ENCODE assay signal across 10 mouse cellular contexts in the genomic region with DNA sequence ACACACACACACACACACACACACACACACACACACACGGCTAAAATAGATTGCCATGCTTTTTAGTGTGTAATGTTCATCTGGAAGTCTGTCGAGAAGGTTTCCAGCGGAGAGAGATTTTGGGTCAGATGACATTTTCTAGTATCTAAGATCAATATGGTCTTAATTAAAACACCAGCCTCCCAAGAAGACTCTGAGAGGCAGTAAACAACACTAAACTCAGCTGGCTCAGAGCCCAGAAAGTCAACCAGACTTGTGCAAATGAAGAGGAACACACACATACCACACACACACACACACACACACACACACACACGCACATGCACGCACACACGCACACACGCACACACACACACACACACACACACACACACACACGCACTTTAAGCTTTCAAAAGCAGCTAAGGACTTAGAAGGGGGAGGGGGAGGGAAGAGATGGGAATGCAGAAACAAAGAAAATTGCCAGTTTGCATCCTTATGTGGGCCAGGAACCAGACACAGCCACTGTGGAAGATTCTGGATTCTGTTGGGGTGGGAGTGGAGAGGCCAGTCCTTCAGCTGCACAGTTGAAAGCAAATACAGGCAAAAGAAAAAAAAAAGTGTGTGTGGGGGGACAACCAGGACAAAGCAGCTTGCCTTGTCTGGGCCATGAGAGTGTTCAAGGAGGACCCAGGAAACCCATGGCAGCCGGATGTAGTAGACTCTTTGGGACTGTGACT.
A peak's percentile ranks its signal among the peaks of the same experiment; 100 is the strongest.
DNase-seq lines count a peak whose midpoint lies in the region; ATAC-seq and TF ChIP-seq lines count a peak whose summit lies in the region.
"Had no signal": no experiment of that assay in that cellular context is flagged by ENCODE, and none has a peak within 500 bp of the region (broad histone marks: within the 10 kb centered on the region; RNA-seq: fewer than 3 reads in every experiment).

No protein-coding gene starts in this region.

- 57% methylated on average over 9 of the region's 9 CpGs for WGBS in intestine, embryonic 14.5 days
- WGBS in intestine, postnatal 0 days = 60% methylated on average over 9 of the region's 9 CpGs
- WGBS in midbrain, embryonic 13.5 days = 85% methylated on average over 7 of the region's 9 CpGs

- no peak overlapping the region for H3K4me2 ChIP-seq in intestine, embryonic 14.5 days (ENCODE audit: low read length)
- no peak overlapping the region for H3K4me2 ChIP-seq in intestine, postnatal 0 days (replicated peaks; ENCODE audit: low read depth)
- no peak overlapping the region for H3K4me2 ChIP-seq in midbrain, embryonic 13.5 days (replicated peaks)

- H3K27me3 ChIP-seq in intestine, embryonic 14.5 days (replicated peaks; ENCODE audit: control insufficient read depth, insufficient read depth, low read length) = no peaks in the 10 kb centered on the region
- no peaks in the 10 kb centered on the region for H3K27me3 ChIP-seq in intestine, postnatal 0 days (replicated peaks; ENCODE audit: control insufficient read depth, insufficient read depth, low read length)
- H3K27me3 ChIP-seq in midbrain, embryonic 13.5 days = no peaks in the 10 kb centered on the region
- H3K27me3 ChIP-seq: megakaryocyte, embryonic 14.5 days had no signal

- H3K4me3 ChIP-seq in intestine, embryonic 14.5 days (ENCODE audit: low read depth, low read length) = no peak overlapping the region
- no peak overlapping the region for H3K4me3 ChIP-seq in intestine, postnatal 0 days (ENCODE audit: low read depth, low read length)
- no peak overlapping the region for H3K4me3 ChIP-seq in midbrain, embryonic 13.5 days (replicated peaks)
- H3K4me3 ChIP-seq: megakaryocyte, embryonic 14.5 days had no signal

- no peak for DNase-seq in intestine, embryonic 14.5 days (ENCODE audit: low spot score)
- DNase-seq in brain, adult 2 months (ENCODE audit: low read depth, low spot score) = peak; percentile 71
- peak; percentile 55 for DNase-seq in gastrocnemius, postnatal 10 days
- peak; percentile 49 for DNase-seq in lung, postnatal 14 days
- DNase-seq in Muller cell, postnatal 12 days (ENCODE audit: inconsistent ontology term) = no peak
- DNase-seq in heart, postnatal 36 days = no peak

- H3K9me3 ChIP-seq in intestine, embryonic 14.5 days (ENCODE audit: control insufficient read depth, low read length) = 0 out of 2 replicates have a peak, but pooled peaks cover 4% of the 10 kb centered on the region
- no peaks in the 10 kb centered on the region for H3K9me3 ChIP-seq in intestine, postnatal 0 days (ENCODE audit: control insufficient read depth)
- no peaks in the 10 kb centered on the region for H3K9me3 ChIP-seq in midbrain, embryonic 13.5 days
- H3K9me3 ChIP-seq: G1E had no signal

- H3K36me3 ChIP-seq in intestine, embryonic 14.5 days (ENCODE audit: control insufficient read depth, insufficient read depth, low read length) = no peaks in the 10 kb centered on the region
- no peaks in the 10 kb centered on the region for H3K36me3 ChIP-seq in intestine, postnatal 0 days (ENCODE audit: control insufficient read depth, insufficient read depth)
- H3K36me3 ChIP-seq in midbrain, embryonic 13.5 days = no peaks in the 10 kb centered on the region
- H3K36me3 ChIP-seq: G1E had no signal

- ATAC-seq in intestine, embryonic 14.5 days (replicated peaks; ENCODE audit: low FRiP score, low TSS enrichment, low read depth) = no peak
- ATAC-seq in intestine, postnatal 0 days = no peak
- ATAC-seq in midbrain, embryonic 13.5 days = no peak

- TF ChIP-seq CTCF in intestine, postnatal 0 days (IDR thresholded peaks at IDR 0.05; ENCODE audit: low read depth) = no peak

- peak overlapping the region; percentile 74 for H3K27ac ChIP-seq in intestine, embryonic 14.5 days (ENCODE audit: low read depth)
- H3K27ac ChIP-seq in intestine, postnatal 0 days (ENCODE audit: low read depth, low read length) = no peak overlapping the region
- no peak overlapping the region for H3K27ac ChIP-seq in midbrain, embryonic 13.5 days

- intact Hi-C loops in heart, postnatal 36 days (cut with DNase I) = no loop called here

- H3K4me1 ChIP-seq in intestine, embryonic 14.5 days (replicated peaks; ENCODE audit: control insufficient read depth, insufficient read depth, low read length) = 0 out of 2 replicates have a peak, but pooled peaks cover 5% of the 10 kb centered on the region
- H3K4me1 ChIP-seq in intestine, postnatal 0 days (replicated peaks; ENCODE audit: control insufficient read depth, insufficient read depth, low read length) = no peaks in the 10 kb centered on the region
- H3K4me1 ChIP-seq in midbrain, embryonic 13.5 days (replicated peaks) = 0 out of 2 replicates have a peak, but pooled peaks cover 4% of the 10 kb centered on the region
- H3K4me1 ChIP-seq: megakaryocyte, embryonic 14.5 days had no signal

- H3K9ac ChIP-seq in intestine, embryonic 14.5 days (ENCODE audit: low read length) = no peak overlapping the region
- no peak overlapping the region for H3K9ac ChIP-seq in intestine, postnatal 0 days (ENCODE audit: low read depth, low read length)
- no peak overlapping the region for H3K9ac ChIP-seq in midbrain, embryonic 13.5 days (replicated peaks)

Comparison
In these comparisons a context has a peak if more than half of its experiments do, and no peak if none do; other contexts are left out.
1. DNase-seq: peak in brain, adult 2 months (single experiment), gastrocnemius, postnatal 10 days (single experiment) and lung, postnatal 14 days (single experiment); none in intestine, embryonic 14.5 days (single experiment), Muller cell, postnatal 12 days (single experiment) and heart, postnatal 36 days (0 of 2).